Mouse (Mus musculus): ENCODE results near the gene Ube2i.

The Ube2i gene

GRCm38 (mm10) chr17:25274571-25275346 lies at the start of gene Ube2i:
Ube2i (minus strand) TSS chr17:25274622.
- DNase-seq, result no peak

- DNase-seq, result no peak
These were observed 48.5 kb upstream of the Ube2i start for GRCm38 (mm10) chr17:25322930-25323329.

- peak; percentile 38 to 58 for DNase-seq
These were observed 46.4 kb upstream of the Ube2i start for GRCm38 (mm10) chr17:25320819-25321218.

- DNase-seq, result no peak
These were observed 43.9 kb upstream of the Ube2i start, which contains the start of gene Prss29 for GRCm38 (mm10) chr17:25318354-25318753. Prss29 (plus strand) TSS chr17:25318654.

GRCm38 (mm10) chr17:25308346-25308745 lies 33.9 kb upstream of the Ube2i start, which contains the start of gene Prss28:
Prss28 (plus strand) TSS chr17:25308646.
- DNase-seq, result no peak

- no peak for DNase-seq
These were observed 23.7 kb upstream of the Ube2i start, which contains the start of gene Prss34 for GRCm38 (mm10) chr17:25298094-25298493. Prss34 (plus strand) TSS chr17:25298394.

GRCm38 (mm10) chr17:25294111-25294510 lies 19.7 kb upstream of the Ube2i start:
- no peak for DNase-seq

- no peak for DNase-seq
These were observed 19.1 kb upstream of the Ube2i start for GRCm38 (mm10) chr17:25293495-25293894.

- DNase-seq, result no peak
These were observed 16.0 kb upstream of the Ube2i start for GRCm38 (mm10) chr17:25290411-25290810.

GRCm38 (mm10) chr17:25288842-25289241 lies 14.4 kb upstream of the Ube2i start:
- DNase-seq, result peak; percentile 55 to 67

- peak; percentile 86 to 89 for DNase-seq
These were observed 10.6 kb upstream of the Ube2i start for GRCm38 (mm10) chr17:25285033-25285432.

- peak; percentile 84 to 90 for DNase-seq
These were observed 7.7 kb upstream of the Ube2i start for GRCm38 (mm10) chr17:25282133-25282532.

- no peak for DNase-seq
These were observed 1.4 kb upstream of the Ube2i start for GRCm38 (mm10) chr17:25275833-25276232.

- DNase-seq, result peak; percentile 94 to 97
These were observed 518 bp downstream of the Ube2i start for GRCm38 (mm10) chr17:25273706-25274501.

GRCm38 (mm10) chr17:25272951-25273705 lies 1.3 kb downstream of the Ube2i start:
- DNase-seq, result peak; percentile 86 to 95

- DNase-seq, result peak; percentile 40 to 74
These were observed 2.1 kb downstream of the Ube2i start for GRCm38 (mm10) chr17:25272326-25272725.

GRCm38 (mm10) chr17:25270795-25271335 lies 3.6 kb downstream of the Ube2i start:
- no peak for DNase-seq

- DNase-seq, result peak; percentile 43 to 57
These were observed 10.0 kb downstream of the Ube2i start for GRCm38 (mm10) chr17:25264453-25264852.

- DNase-seq, result no peak
These were observed 16.6 kb downstream of the Ube2i start for GRCm38 (mm10) chr17:25257804-25258261.

GRCm38 (mm10) chr17:25256140-25256754 lies 18.2 kb downstream of the Ube2i start, which contains the start of gene Baiap3:
Baiap3 (minus strand) TSS chr17:25256364.
- no peak for DNase-seq

GRCm38 (mm10) chr17:25255110-25255509 lies 19.3 kb downstream of the Ube2i start:
- no peak for DNase-seq

- DNase-seq, result no peak
These were observed 20.7 kb downstream of the Ube2i start for GRCm38 (mm10) chr17:25253760-25254159.

Measured in kidney, postnatal 25 days (tissue).